Mouse (Mus musculus) adrenal gland, adult 18-20 months (tissue): ENCODE results near the gene Thop1. TPM values are rescaled to one million over a fixed set of nuclear protein-coding genes. Genes with fewer than 3 reads are reported as not detected.
A peak's percentile ranks its signal among the peaks of the same experiment; 100 is the strongest.
"Not testable (repeated sequence)": the region's sequence is repeated elsewhere in the genome, so short reads cannot be mapped to it uniquely, and the experiment has no call there.

ENCODE experiments used
- DNase-seq, 2 experiments: peaks; one replicate each; pipeline ENCODE4 v3.0.0; 2021 to 2022; ENCODE audit warnings: low spot score in 2 of 2
- total RNA-seq, 2 experiments: library from RNA; stranded (reverse); gene quantifications; 1 replicate in 1 of 2; 2 replicates in 1 of 2; pipeline ENCODE4 v1.2.3; 2021

Thop1 gene
- total RNA-seq, 2 experiments from 2014 or later, result 34.0 to 64.4 TPM

- not testable (repeated sequence) for DNase-seq
Measured at GRCm38 (mm10) chr10:81055802-81056340, 14.0 kb upstream of the Thop1 start.

DNA sequence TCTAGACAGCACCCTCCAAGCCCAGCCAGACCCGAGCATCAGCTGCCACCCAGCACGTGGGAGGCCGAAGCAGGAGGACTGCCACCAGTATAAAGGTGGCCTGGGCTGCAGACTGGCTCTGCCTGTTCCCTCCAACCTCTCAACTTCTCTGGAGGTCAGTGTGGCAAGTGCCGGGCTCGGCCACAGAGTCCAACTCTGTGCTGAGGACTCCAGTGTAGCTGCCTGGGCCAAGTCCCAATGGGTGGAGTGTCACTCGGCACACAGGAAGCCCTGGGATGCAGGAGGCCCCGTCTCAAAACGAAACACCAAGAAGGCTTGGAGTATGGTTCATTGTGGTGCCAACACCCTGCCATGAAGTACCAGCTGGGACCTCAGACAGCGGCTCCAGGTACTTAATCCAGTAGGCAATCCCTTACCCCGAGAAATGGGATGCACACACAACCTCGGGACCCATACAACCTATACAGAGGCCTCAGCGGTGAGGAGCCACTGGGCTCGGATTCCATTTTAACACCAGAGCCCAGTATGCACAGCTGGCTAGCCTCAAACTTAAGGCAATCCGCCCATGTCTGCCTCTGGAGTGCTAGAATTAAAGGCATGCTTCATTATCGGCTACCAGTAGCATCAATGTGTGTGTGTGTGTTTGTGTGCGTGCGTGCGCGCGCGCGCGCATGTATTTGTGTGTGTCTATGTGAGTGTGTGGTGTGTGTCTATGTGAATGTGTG lies 12.3 kb upstream of the Thop1 start:
- DNase-seq, result peak in 1 of 2 experiments; percentile 27

GRCm38 (mm10) chr10:81058896-81059295 lies 10.9 kb upstream of the Thop1 start:
- DNase-seq, result no peak

DNA sequence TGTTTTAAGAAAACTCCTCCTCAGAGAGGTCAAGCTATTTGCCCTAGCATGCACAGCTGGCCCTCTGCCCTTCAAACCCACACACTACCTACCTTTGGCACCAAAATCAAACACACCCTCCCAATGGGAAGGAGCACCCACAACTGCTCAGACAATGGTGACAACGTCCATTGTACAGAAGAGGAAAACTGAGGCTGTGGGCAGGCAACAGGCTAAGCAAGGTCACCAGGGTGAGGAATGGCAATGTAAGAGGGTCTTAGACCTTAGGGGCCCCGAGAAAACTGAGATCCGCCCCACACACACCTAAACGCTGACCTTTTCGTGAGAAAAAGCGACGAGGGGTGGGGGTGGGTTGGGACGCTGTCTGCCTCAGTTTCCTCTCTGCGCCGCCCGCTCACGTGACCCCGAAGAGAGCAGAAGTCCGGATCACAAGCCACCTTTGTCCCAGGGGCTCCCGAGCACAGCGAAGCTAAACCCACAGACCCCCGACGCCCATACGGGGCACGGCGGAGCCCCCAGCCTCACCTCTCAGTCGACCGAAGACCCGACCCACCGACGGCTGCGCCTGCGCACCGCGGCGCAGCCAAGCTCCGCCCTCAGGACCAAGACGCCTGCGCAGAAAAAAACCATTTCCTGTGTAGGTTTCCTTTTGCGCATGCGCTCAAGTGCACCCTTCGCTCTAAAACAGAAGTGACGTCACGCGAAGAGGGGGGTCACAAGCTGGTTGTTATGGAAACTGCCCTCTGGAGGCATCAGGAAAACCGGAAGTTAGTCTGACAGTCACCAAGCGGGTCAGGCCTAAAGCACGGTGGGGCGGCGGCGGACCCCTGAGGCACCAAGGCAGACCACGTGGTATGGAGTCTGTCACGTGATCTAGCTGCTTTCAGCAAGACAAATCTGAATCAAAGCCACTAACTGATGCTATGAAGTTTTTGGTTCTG lies 10.0 kb upstream of the Thop1 start, which contains the start of gene Sgta:
Gene Sgta, minus strand, starts transcription at position 579 of the 941 bp plus-strand sequence.
- DNase-seq, result peak; percentile 94 to 96

DNA sequence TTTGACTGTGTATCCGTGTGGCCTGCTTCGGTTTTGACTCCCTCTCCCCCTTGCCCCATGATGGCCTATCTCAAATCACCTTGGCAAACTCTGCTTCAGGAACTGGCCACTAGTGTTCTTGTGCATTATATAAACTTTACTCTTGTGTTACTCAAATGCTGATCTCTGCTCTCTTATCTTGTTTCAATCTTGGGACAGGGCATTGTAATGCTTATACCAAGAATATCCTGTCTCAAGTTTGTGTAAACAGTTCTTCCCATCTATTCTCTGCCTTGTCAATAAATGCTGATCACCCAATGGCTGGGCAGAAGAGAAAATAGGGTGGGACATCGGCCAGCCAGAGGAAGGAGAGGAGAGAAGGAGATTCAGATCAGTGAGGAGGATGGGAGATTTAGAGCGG lies 7.1 kb upstream of the Thop1 start:
- no peak for DNase-seq

GRCm38 (mm10) chr10:81064519-81064918 lies 5.3 kb upstream of the Thop1 start:
- DNase-seq, result not testable (repeated sequence)

DNA sequence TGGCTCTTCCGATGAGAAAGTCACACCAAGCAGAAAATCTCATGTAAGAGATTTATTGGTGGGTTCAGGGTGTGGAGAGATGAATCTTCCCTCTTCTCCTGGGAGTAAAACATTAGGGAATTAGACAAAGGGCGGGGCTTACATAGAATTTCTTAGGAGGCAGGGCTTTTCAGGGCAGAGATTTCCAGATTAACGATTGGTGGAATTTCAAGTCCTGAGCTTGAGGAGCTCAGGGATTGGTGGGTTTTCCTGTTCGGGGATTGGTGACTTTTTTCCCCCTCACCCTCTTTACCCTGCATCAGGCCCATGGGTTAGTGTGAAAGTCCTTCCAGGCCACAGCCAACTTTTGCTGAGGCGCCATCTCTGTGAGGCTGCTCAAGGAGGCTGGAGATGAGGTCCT lies 1.1 kb upstream of the Thop1 start:
- DNase-seq, result no peak

DNA sequence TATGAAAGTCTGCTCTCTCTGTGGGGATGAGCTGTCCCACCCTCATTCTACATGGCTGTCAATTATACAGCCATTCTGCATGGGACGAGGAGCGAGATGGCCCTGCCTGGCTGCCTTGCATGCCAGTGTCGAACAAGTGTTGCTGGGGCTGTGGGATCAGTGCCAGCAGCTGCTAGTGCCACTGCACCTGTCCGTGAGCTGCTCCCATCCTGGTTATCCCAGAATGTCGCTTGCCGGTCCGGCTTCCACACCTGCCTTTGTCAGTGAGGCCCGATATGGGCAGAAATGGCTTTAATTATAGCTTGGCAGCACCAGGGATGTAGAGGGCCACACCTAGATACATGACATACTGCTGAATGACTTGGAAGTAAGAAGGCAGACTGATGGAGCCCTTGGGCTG lies 2.5 kb downstream of the Thop1 start:
- DNase-seq, result no peak

GRCm38 (mm10) chr10:81073464-81073863 lies 3.6 kb downstream of the Thop1 start:
- no peak for DNase-seq

GRCm38 (mm10) chr10:81075734-81076133 lies 5.9 kb downstream of the Thop1 start:
- DNase-seq, result no peak

GRCm38 (mm10) chr10:81076356-81076755 lies 6.5 kb downstream of the Thop1 start:
- no peak for DNase-seq

- DNase-seq, result no peak
Measured at GRCm38 (mm10) chr10:81077916-81078315, 8.1 kb downstream of the Thop1 start.

DNA sequence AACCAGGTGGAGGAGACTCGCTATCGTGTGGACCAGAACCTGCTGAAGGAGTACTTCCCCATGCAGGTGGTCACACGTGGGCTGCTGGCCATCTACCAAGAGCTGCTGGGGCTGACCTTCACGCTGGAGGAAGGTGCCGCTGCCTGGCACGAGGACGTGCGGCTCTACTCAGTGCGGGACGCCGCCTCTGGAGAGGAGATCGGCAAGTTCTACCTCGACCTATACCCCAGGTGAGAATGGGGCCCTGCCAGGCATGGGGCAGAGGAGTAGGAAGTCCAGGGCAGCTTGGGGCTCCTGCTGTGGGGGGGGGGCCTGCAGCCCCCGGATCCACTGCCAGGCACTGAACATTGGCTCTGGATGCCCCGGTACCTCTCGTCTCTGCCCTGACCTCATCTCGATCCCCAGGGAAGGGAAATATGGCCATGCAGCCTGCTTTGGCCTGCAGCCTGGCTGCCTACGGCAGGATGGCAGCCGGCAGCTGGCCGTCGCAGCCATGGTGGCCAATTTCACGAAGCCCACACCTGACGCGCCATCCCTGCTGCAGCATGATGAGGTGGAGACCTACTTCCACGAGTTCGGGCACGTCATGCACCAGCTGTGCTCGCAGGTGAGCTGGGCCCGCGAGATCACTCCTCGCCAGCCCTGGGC lies 10.3 kb downstream of the Thop1 start:
- no peak for DNase-seq

- DNase-seq, result peak; percentile 71 to 77
Measured at GRCm38 (mm10) chr10:81082168-81082960, 12.5 kb downstream of the Thop1 start.

DNA sequence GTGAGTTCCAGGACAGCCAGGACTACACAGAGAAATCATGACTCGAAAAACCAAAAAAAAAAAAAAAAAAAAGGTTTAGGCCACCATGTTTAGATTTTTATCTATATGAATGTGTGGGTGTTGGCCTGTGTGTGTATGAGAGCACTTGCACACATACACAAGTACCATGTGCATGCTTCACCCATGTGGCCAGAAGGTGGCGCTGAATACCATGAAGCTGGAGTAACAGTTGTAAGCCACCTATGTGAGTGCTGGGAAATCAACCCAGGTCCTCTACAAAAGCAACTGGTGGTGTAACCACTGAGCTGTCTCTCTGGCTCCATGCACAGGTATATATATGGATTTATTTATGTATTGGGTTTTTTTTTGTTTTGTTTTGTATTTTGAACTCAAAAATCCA lies 17.2 kb downstream of the Thop1 start:
- no peak for DNase-seq

GRCm38 (mm10) chr10:81089216-81089615 lies 19.4 kb downstream of the Thop1 start:
- no peak for DNase-seq

- no peak for DNase-seq
Measured at GRCm38 (mm10) chr10:81090621-81091020, 20.8 kb downstream of the Thop1 start.

GRCm38 (mm10) chr10:81092465-81093250 lies 22.8 kb downstream of the Thop1 start:
- peak; percentile 49 to 60 for DNase-seq

DNA sequence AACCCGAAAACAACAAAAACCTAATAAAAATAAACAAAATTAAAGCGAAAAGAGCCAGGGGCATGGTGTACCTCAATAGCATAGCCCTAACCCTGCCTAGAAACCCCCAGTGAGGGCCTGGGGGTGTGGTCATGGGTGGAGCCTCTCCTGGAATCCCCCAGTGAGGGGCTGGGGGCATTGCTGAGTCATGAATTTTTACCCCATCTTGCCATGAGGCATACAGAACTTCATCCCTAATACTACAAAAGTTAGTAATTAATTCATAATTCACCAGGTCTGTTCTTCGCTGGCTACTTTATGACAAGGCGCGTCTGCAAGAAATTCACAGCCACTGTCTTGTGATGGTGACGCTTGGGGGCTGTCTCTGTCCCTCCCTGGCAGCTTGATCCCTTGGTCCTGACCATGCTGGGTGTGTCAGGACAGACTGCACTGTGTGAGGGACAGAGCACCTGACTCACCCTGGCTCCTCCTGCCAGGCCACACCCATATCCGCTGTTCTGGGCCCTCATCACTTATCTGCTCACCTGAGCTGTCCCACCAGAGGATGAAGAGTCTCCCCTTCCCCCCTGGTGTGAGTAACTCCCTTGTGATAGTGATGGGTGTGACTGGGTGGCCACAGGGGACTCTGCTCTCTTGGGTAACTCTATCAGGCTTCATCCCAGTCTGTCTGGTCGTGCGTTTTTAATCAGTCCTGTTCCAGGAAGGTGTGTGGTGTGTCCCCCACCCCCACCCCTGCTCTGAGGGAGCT lies 25.3 kb downstream of the Thop1 start:
- no peak for DNase-seq
